Mouse (Mus musculus) heart, postnatal 25 days (tissue): Measurements from ENCODE around the gene Tap2. TPM values are rescaled to one million over a fixed set of nuclear protein-coding genes. Genes with fewer than 3 reads are reported as not detected.

Experiments
- total RNA-seq, 2 experiments: library from RNA; stranded (reverse); gene quantifications; 2 replicates each; pipeline ENCODE4 v1.2.3; 2021

The Tap2 gene
- total RNA-seq, 2 experiments from 2014 or later, result 21.2 to 22.0 TPM

Other genes starting within 250 kb of the Tap2 start
- gene Vps52, start 247.7 kb upstream of the Tap2 start, total RNA-seq, result 10 to 100 TPM; 39.2 to 39.4 TPM
- gene Rps18, start 247.5 kb upstream of the Tap2 start, total RNA-seq, result 100 to 1,000 TPM; 408 to 435 TPM
- gene H2-K1, start 203.2 kb upstream of the Tap2 start, total RNA-seq, result 10 to 100 TPM; 59.9 to 88.2 TPM
- 10 to 100 TPM; 12.6 to 13.2 TPM for gene Ring1, start 178.8 kb upstream of the Tap2 start, total RNA-seq
- 100 to 1,000 TPM in 1 of 2 experiments, 10 to 100 TPM in 1; 98.1 to 100 TPM for gene H2-Ke6, start 175.5 kb upstream of the Tap2 start, total RNA-seq
- 10 to 100 TPM; 60.4 to 61.3 TPM for gene Slc39a7, start 171.8 kb upstream of the Tap2 start, total RNA-seq
- gene Rxrb, start 171.7 kb upstream of the Tap2 start, total RNA-seq, result 10 to 100 TPM; 40.5 to 42.1 TPM
- 1 to 10 TPM; 1.1 to 2.2 TPM for gene Col11a2, start 164.1 kb upstream of the Tap2 start, total RNA-seq
- gene H2-Oa, start 111.2 kb upstream of the Tap2 start, total RNA-seq, result not detected
- gene H2-DMa, start 84.0 kb upstream of the Tap2 start, total RNA-seq, result 1 to 10 TPM; 3.7 to 4.5 TPM
- 10 to 100 TPM; 72.9 to 75.8 TPM for gene Brd2, start 80.9 kb upstream of the Tap2 start, total RNA-seq
- gene H2-DMb2, start 60.2 kb upstream of the Tap2 start, total RNA-seq, result 1 to 10 TPM in 1 of 2 experiments, under 1 TPM in 1; 0.91 to 1.6 TPM
- gene H2-DMb1, start 50.5 kb upstream of the Tap2 start, total RNA-seq, result 1 to 10 TPM; 1.1 to 1.3 TPM
- 1 to 10 TPM; 3.9 to 5.5 TPM for gene Tap1, start 16.0 kb upstream of the Tap2 start, total RNA-seq
- 1 to 10 TPM; 5.4 to 8.5 TPM for gene Psmb9, start 15.8 kb upstream of the Tap2 start, total RNA-seq
- 10 to 100 TPM in 1 of 2 experiments, 1 to 10 TPM in 1; 9.7 to 11.8 TPM for gene Psmb8, start 5.8 kb upstream of the Tap2 start, total RNA-seq
- gene H2-Ob, start 35.4 kb downstream of the Tap2 start, total RNA-seq, result 1 to 10 TPM in 1 of 2 experiments, under 1 TPM in 1; 0.70 to 1.5 TPM
- 10 to 100 TPM in 1 of 2 experiments, 1 to 10 TPM in 1; 9.2 to 12.6 TPM for gene H2-Ab1, start 54.2 kb downstream of the Tap2 start, total RNA-seq
- 10 to 100 TPM; 13.9 to 14.3 TPM for gene H2-Aa, start 84.3 kb downstream of the Tap2 start, total RNA-seq
- 10 to 100 TPM; 13.4 to 14.8 TPM for gene H2-Eb1, start 102.3 kb downstream of the Tap2 start, total RNA-seq
- gene H2-Eb2, start 122.1 kb downstream of the Tap2 start, total RNA-seq, result not detected
- gene Btnl2, start 151.3 kb downstream of the Tap2 start, total RNA-seq, result under 1 TPM; 0.34 to 0.48 TPM
- not detected for gene Btnl1, start 173.6 kb downstream of the Tap2 start, total RNA-seq
- gene BC051142, start 195.3 kb downstream of the Tap2 start, total RNA-seq, result under 1 TPM in 1 of 2 experiments, not detected in 1; 0.34 TPM